Mouse (Mus musculus) right cerebral cortex, postnatal 36 days (tissue): ENCODE results near the gene Ndufa8.

Source experiments
- DNase-seq, 2 experiments: peaks; one replicate each; pipeline ENCODE4 v3.0.0; 2022; ENCODE audit warnings: low spot score in 2 of 2, mixed read lengths in 1 of 2

Gene Ndufa8

DNA sequence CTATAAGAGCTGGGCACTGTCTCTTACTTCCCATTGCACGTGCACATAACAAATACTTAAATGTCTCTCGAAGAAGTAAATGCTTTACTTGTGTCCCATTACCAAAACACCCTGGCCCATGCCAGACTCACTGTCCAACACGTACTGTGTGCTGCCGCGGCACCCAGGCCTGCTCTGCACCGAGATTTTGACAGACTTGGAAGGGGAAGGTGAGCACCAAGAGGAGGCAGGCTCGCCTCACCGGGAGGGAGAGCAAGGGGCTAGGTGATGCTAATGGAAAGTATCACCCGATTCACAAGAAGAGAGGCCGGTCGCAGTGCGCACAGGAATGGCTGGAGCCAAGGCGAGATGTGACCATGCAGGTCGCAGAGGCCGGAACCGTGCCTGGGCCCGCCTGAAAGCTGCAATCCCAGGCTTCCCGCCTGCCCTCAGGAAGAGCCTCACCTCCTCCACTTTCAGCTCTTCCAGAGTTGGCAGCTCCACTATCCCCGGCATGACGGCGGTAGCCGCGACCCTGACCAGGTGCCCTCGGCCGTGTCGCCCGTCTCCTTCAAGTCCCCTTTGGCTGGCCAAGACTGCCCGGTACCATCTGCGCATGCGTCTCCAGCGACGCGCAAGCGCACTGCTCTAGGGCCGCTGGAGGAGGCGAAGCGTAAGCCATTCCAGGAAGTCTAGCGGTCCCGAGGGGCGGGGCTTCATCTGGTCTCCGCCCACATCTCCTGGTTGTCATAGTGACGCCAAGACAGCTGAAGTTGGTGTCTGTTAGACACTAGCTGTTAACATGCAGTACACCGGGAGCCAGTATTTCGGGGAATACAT lies at the start of gene Ndufa8, which contains the start of gene Morn5:
TSS of gene Ndufa8 (minus strand) at position 659 of the 819 bp plus-strand sequence.
TSS of gene Morn5 (plus strand) at position 711 of the 819 bp plus-strand sequence.
- peak; percentile 95 to 97 for DNase-seq

GRCm38 (mm10) chr2:36098021-36098420 lies 48.8 kb upstream of the Ndufa8 start:
- DNase-seq: no peak

GRCm38 (mm10) chr2:36097129-36097815 lies 48.1 kb upstream of the Ndufa8 start:
- DNase-seq: no peak

GRCm38 (mm10) chr2:36093914-36094475 lies 44.8 kb upstream of the Ndufa8 start:
- DNase-seq: no peak

- DNase-seq: no peak
Observed at GRCm38 (mm10) chr2:36093301-36093700, 44.1 kb upstream of the Ndufa8 start.

DNA sequence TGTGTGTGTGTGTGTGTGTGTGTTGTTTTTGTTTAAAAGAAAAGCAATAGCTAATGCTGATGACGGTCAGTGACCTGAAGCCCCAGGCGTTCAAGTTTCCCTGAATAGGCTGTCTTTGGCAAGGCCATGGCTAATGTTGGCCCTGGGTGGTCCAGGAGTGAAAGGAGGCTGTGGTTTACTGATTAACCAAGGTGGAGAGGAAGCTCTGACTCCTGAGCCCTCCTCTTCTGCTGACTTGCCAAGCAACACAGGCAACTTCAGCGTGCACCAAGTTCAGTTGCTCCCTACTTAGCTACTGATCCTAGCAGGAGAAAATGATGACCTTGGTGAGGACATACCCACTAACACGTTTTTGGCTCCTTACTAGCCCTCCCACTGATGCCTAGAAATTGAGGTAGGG lies 43.5 kb upstream of the Ndufa8 start:
- DNase-seq: no peak

DNA sequence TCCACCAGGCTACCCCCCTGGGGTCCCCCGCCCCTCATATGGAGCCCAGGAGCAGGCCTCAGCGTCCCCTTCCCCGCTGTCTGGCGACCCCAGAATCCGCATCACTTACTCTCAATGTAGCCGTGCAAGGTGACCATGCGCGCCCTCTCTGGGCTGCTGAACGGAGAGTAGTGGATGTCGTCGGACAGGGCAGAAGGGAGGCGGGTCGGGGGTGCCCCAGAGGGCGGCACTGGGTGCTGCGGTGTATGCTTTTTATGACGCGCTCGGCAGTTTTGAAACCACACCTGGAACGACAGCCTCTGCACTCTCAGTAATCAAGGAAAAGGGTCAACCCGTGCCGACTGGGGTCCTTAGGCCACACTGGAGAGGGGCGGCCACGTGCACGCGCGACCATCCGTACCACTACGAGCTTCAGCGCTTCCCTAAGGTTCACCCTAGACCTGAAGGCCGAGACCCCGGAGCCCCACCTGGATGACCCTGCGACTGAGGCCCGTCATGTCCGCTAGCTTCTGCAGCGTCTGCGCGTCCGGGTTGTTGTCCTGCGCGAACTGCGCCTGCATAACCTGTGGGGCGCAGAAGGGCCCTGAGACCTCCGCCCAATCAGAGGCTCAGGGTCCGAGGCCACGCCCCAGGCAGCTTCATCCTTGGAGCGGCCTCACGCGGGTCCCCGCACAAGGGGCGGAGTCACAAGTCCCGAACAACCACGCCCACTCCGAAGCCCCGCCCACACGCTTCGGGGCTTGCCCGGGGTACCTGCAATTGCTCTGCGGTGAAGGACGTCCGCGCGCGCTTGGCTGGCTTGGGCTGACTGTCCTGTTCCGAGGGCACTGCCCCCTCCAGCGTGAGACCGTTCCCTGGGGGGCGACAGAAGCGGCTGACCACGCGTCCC lies 41.9 kb upstream of the Ndufa8 start:
- peak in 1 of 2 experiments; percentile 15 for DNase-seq

- DNase-seq: no peak
Observed at GRCm38 (mm10) chr2:36089190-36089589, 40.0 kb upstream of the Ndufa8 start.

- no peak for DNase-seq
Observed at GRCm38 (mm10) chr2:36085041-36085440, 35.8 kb upstream of the Ndufa8 start.

DNA sequence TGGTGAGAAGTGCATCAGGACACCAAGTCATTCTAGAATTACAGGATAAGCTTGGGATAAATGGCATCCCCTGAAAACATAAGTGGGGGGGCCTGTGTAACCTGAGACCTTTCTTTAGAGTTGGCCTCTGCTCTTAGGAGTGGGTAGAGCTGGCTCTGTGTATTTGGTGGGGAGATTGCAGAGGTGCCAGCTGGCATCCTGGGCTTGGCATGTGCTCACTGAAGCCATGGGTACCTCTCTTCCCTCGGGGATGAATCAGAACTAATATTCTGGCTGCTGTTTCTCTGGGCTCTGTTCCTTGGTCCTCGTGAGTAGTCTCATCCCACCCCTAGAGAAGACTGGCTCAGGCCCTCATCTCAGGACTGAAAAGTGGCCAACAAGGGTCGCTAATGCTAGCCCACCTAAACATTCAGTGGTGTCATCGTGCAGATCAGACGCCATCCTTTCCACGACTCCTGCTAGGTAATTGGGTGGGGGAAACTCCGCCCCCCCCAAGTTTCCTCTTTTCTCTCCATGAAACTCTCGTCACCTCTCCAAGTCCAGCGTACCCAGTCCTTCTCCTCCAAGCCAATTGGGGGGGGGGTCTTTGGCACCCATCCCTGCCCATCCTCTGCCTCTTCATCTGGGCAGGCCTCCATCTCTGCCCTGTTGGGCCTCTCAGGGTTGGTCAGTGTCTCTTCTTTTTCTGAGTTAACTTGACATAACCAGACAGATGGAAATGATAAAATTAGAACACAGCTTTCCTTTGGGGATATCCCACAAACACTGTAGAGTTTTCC lies 33.8 kb upstream of the Ndufa8 start:
- DNase-seq: no peak

- no peak for DNase-seq
Observed at GRCm38 (mm10) chr2:36081446-36081845, 32.2 kb upstream of the Ndufa8 start.

DNA sequence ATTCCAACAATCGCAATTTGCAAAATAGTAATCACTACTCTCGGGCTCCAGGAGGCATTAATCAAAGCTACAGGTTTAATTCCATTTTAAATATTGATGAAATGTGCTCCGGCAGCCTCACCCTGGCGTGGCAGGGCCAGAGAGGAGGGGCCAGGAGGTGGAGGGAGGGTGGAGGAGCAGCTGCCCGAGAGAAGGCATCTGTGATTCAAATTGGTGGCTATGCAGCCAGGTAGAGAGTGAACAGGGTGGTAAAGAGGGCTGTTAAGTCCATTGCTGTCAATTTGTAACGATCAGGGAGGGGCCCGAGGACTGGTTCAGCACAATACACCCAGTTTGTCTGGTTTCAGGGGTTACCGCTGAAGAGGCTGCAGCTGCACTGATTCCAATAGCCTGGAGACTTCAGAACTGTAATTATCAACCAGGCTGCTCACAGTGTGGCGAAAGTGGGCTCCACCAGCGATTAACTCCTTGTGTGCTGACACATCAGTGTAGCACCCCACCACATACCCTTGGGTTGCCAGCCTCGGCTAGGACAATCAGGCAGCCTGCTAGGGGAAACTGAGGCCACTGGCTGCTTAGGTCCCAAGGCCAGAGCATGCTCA lies 28.1 kb upstream of the Ndufa8 start:
- no peak for DNase-seq

GRCm38 (mm10) chr2:36075210-36075609 lies 26.0 kb upstream of the Ndufa8 start:
- DNase-seq: no peak

DNA sequence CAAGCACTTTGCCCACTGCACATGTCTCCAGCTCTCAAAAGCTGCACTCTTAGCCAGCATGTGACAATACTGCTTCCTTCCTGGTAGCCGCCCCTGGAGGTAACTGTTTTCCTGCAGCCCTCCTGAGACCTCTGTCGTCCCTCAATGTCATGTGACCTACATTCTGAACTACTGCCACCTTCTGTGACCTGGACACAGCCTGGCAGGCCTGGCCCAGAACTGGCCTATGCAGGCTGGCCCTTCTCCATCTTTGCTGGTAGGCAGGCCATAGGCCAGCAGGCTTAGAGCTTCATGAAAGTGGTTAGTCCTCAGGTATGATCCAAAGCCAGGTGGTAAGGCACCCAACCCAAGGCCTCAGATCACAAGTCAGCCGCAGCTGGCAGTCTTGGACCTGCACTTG lies 24.6 kb upstream of the Ndufa8 start:
- no peak for DNase-seq

GRCm38 (mm10) chr2:36071660-36072305 lies 22.6 kb upstream of the Ndufa8 start:
- no peak for DNase-seq

DNA sequence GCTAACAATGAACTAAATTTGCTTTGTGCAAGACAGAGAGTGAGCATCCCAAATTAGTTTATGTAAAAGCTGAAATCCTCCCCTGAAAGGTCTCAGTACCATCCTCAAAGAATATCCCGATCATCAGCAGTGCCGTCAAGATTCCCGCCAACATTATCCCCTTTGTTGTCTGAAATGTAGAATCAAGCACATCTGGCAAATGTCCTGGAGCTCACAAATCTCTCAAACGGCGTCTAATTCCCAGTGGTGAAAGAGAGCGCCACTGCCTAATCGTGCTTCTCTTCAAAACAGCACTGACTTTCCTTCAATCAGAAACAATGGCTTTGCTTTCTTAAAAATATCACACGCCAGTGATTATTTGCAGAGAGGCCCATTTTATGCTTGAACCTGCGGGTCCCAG lies 17.9 kb upstream of the Ndufa8 start:
- DNase-seq: no peak

GRCm38 (mm10) chr2:36061409-36061808 lies 12.2 kb upstream of the Ndufa8 start:
- no peak for DNase-seq

GRCm38 (mm10) chr2:36056248-36056647 lies 7.0 kb upstream of the Ndufa8 start:
- DNase-seq: no peak

DNA sequence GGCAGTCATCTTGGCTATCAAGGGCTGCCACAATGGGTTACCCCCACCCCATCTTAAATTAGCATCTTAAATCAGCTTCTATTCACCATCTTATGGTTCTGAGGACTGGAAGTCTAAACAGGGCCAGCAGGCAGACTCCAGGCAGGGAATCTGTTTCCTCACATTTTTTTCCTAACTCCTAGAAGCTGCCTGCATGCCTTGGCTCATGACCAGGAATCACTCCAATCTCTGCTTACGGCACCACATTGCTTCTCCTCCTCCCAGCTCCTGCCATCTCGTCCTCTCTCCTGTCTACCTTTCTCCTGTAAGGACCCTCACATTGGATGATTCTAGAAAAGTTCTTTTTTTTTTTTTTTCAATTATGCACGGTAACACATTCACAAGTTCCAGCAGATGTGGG lies 4.0 kb upstream of the Ndufa8 start:
- DNase-seq: no peak

DNA sequence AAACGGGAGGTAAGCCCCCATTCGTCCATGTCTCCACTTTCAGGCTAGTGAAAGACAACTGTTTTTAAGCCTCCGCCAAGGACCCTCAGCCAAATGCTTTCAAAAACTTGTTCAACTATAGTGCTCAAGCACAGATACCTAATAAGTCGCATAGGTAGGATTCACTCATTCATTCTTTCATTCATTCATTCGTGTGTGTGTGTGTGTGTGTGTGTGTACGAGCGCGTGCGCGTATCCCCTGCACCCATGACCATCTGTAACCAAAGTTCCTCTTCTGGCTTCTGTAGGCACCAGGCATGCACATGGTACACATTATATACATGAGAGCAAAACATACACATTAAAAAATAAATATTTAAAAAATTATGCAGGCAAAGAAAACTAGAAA lies 355 bp upstream of the Ndufa8 start:
- DNase-seq: no peak
